Comparison of ENCODE assay signal across 8 mouse cellular contexts in the genomic region with DNA sequence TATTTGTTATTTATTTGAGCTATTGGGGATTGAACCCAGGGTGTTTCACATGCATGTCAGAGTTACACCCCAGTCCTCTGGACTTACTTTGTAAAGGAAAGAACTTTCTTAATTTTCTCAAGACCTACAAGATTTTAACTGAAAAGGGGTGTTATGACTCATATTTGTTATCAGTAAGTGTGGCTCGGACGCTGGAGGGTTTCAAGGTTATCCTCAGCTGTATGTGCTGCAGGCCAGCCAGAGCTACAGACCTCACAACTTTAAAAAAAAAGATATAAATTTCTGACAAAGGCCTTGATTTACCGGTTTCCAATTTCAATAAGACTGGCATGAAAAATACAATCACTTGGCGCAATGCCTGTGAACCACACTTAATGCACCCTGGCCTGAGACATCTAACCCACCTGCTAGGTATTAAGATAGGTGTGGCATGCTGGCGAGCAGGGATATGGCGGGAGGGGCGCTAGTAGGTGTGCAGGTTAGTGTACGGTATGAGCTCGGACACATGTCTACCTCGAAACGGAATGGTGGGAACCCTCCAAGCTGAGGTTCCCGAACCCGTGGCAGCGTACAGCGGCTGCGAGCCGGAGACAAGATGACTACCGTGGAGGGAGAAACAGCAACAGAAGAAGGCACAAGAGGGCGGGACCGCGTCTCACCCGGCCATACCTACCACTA. TPM values are rescaled to one million over a fixed set of nuclear protein-coding genes. Genes with fewer than 3 reads are reported as not detected.
DNase-seq lines count a peak whose midpoint lies in the region; ATAC-seq lines count a peak whose summit lies in the region.

No protein-coding gene starts in this region.

- H3K9ac ChIP-seq in limb, embryonic 13.5 days, result peak overlapping the region; percentile 87
- peak overlapping the region; percentile 87 for H3K9ac ChIP-seq in stomach, embryonic 16.5 days (ENCODE audit: low read length)

- H3K27ac ChIP-seq in limb, embryonic 13.5 days, result peak overlapping the region; percentile 90
- peak overlapping the region; percentile 97 for H3K27ac ChIP-seq in stomach, embryonic 16.5 days (ENCODE audit: low read length)

- WGBS in limb, embryonic 13.5 days, result 2% methylated on average over 22 of the region's 22 CpGs
- WGBS in stomach, embryonic 16.5 days, result 1% methylated on average over 22 of the region's 22 CpGs

- H3K4me3 ChIP-seq in erythroblast, embryonic 14.5 days (replicated peaks), result peak overlapping the region; percentile 69
- peak overlapping the region; percentile 62 for H3K4me3 ChIP-seq in limb, embryonic 13.5 days
- H3K4me3 ChIP-seq in stomach, embryonic 16.5 days (replicated peaks; ENCODE audit: low read length), result peak overlapping the region; percentile 68

- intact Hi-C loops in gastrocnemius, postnatal 36 days (cut with DNase I), result no loop called here

- peaks cover 18% of the 10 kb centered on the region for H3K4me1 ChIP-seq in erythroblast, embryonic 14.5 days (ENCODE audit: control insufficient read depth)
- 0 out of 2 replicates have a peak, but pooled peaks cover 15% of the 10 kb centered on the region for H3K4me1 ChIP-seq in limb, embryonic 13.5 days
- H3K4me1 ChIP-seq in stomach, embryonic 16.5 days (ENCODE audit: control insufficient read depth, insufficient read depth, low read length), result peaks cover 4% of the 10 kb centered on the region; the same call in 1 of the 2 replicates

- peaks cover 3% of the 10 kb centered on the region; the same call in 1 of the 2 replicates for H3K9me3 ChIP-seq in erythroblast, embryonic 14.5 days (ENCODE audit: control insufficient read depth, low read length)
- 0 out of 2 replicates have a peak, but pooled peaks cover 6% of the 10 kb centered on the region for H3K9me3 ChIP-seq in limb, embryonic 13.5 days
- 0 out of 2 replicates have a peak, but pooled peaks cover 3% of the 10 kb centered on the region for H3K9me3 ChIP-seq in stomach, embryonic 16.5 days (replicated peaks; ENCODE audit: control insufficient read depth, low read length)

- H3K27me3 ChIP-seq in erythroblast, embryonic 14.5 days (ENCODE audit: control insufficient read depth), result no peaks in the 10 kb centered on the region
- no peaks in the 10 kb centered on the region for H3K27me3 ChIP-seq in limb, embryonic 13.5 days
- H3K27me3 ChIP-seq in stomach, embryonic 16.5 days (ENCODE audit: control insufficient read depth, insufficient read depth, low read length), result no peaks in the 10 kb centered on the region

- DNase-seq in right cerebral cortex, postnatal 25 days, result peak; percentile 14
- no peak for DNase-seq in right cerebral cortex, postnatal 36 days (ENCODE audit: low spot score in 2 of 2)
- DNase-seq in gastrocnemius, postnatal 36 days, result no peak
- no peak for DNase-seq in Muller cell, postnatal 12 days (ENCODE audit: inconsistent ontology term)

- no peaks in the 10 kb centered on the region for H3K36me3 ChIP-seq in erythroblast, embryonic 14.5 days (ENCODE audit: control insufficient read depth)
- peaks cover 16% of the 10 kb centered on the region for H3K36me3 ChIP-seq in limb, embryonic 13.5 days
- H3K36me3 ChIP-seq in stomach, embryonic 16.5 days (ENCODE audit: control insufficient read depth, insufficient read depth, low read length), result no peaks in the 10 kb centered on the region

- H3K4me2 ChIP-seq in limb, embryonic 13.5 days (replicated peaks), result peak overlapping the region; percentile 79
- H3K4me2 ChIP-seq in stomach, embryonic 16.5 days (ENCODE audit: low read depth, low read length), result peak overlapping the region; percentile 62

- no peak for ATAC-seq in erythroblast, adult 5-6 weeks (replicated peaks; ENCODE audit: low FRiP score, poor library complexity, severe bottlenecking)
- peak; percentile 34 for ATAC-seq in limb, embryonic 13.5 days (ENCODE audit: low FRiP score, low read depth)
- ATAC-seq in stomach, embryonic 16.5 days (ENCODE audit: insufficient read depth, low FRiP score), result peak; percentile 35

RNA-seq across cellular contexts. Expression of a gene that starts 0.5 kb away (rescaled TPM):
- not detected in 2 replicates for polyA plus RNA-seq in erythroblast, embryonic 14.5 days (2012)
- 0.63 and 0.77 TPM in 2 replicates for total RNA-seq in erythroblast, adult 5-6 weeks (2015; ENCODE audit: low replicate concordance)
- total RNA-seq in erythroblast, adult 5-6 weeks (2017; ENCODE audit: low replicate concordance), result 0.84 and 1.9 TPM in 2 replicates
- polyA plus RNA-seq in limb, embryonic 13.5 days (2015; fragmentation: Nextera tagmentation; extraction: Ambion mirVana), result 8.8 and 10.3 TPM in 2 replicates
- polyA plus RNA-seq in stomach, embryonic 16.5 days (2015; fragmentation: Nextera tagmentation; extraction: Ambion mirVana), result 8.7 and 9.1 TPM in 2 replicates
- total RNA-seq in gastrocnemius, postnatal 36 days (2021), result 1 to 10 TPM; 1.8 to 2.0 TPM

RNA-seq across cellular contexts. Expression of a gene that starts 28.9 kb away (rescaled TPM):
- polyA plus RNA-seq in erythroblast, embryonic 14.5 days (2012), result 0.05 TPM in 1 of 2 replicates, not detected in the other
- total RNA-seq in erythroblast, adult 5-6 weeks (2015; ENCODE audit: low replicate concordance), result 2.3 and 10.9 TPM in 2 replicates
- 2.3 and 4.2 TPM in 2 replicates for total RNA-seq in erythroblast, adult 5-6 weeks (2017; ENCODE audit: low replicate concordance)
- polyA plus RNA-seq in limb, embryonic 13.5 days (2015; fragmentation: Nextera tagmentation; extraction: Ambion mirVana), result 18.5 and 18.9 TPM in 2 replicates
- polyA plus RNA-seq in stomach, embryonic 16.5 days (2015; fragmentation: Nextera tagmentation; extraction: Ambion mirVana), result 38.5 and 48.1 TPM in 2 replicates
- total RNA-seq in gastrocnemius, postnatal 36 days (2021), result 10 to 100 TPM in 1 of 2 experiments, 1 to 10 TPM in 1; 7.2 to 12.0 TPM

Comparison
In these comparisons a context has a peak if more than half of its experiments do, and no peak if none do; other contexts are left out.
1. RNA of a gene that starts 28.9 kb away (polyA plus RNA-seq): 38.5 to 48.1 TPM in stomach, embryonic 16.5 days and 18.5 to 18.9 TPM in limb, embryonic 13.5 days; 0.05 TPM in erythroblast, embryonic 14.5 days; every median in the first group is over 10 times any median in the second.
2. Peak in every context shown above with its lines, with median percentiles within 50 percentile points of each other: H3K4me3 ChIP-seq.